Mouse (Mus musculus) embryo, embryonic 11 days (tissue): ENCODE measurements around the gene Ush1c.
"Not testable (repeated sequence)": the region's sequence is repeated elsewhere in the genome, so short reads cannot be mapped to it uniquely, and the experiment has no call there.

Source experiments
- DNase-seq: peaks from one replicate; pipeline ENCODE4 v3.0.0-alpha.2; 2015

Gene Ush1c

GRCm38 (mm10) chr7:46204046-46204471 lies 34.2 kb downstream of the Ush1c start:
- peak; percentile 64 for DNase-seq

GRCm38 (mm10) chr7:46201649-46202048 lies 36.7 kb downstream of the Ush1c start:
- DNase-seq = peak; percentile 74

DNA sequence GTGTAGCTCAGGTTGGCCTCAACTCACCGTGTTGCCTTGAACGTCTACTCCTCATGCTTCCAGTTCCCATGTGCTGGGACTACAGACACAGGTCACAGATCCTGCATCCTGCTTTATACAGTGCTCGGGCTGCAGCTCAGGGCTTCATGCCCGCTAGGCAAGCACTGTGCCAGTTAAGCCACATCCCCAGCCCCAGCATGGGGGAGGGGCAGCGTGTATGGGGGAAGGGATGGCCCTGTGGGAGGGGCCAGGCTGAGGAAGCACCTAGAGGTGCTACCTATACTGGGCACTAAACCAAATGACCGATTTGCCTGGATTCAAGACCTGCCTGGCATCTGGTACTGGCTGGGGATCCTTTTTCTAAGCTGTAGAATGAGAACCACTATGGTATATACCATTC lies 38.3 kb downstream of the Ush1c start:
- no peak for DNase-seq

- no peak for DNase-seq
These were observed 42.9 kb downstream of the Ush1c start for GRCm38 (mm10) chr7:46195356-46195755.

DNA sequence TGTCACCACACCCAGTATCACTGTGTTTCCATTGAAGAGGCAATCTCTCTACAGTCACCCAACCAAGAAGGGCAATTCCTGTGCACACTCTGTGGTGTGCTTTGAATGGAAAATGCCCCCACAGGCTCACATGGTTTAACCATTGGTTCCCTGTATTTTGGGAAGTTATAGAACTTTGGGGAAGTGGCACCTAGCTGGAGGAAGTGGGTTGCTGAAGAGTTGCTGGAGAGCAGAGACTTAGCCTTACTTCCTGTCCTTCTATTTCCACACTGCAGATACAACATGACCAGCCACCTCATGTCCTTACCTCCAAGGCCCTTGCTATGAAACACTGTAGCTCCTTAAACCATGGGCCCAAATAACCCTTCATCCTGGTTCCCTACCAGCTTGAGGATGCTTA lies 54.1 kb downstream of the Ush1c start:
- DNase-seq = no peak

GRCm38 (mm10) chr7:46181590-46181989 lies 56.7 kb downstream of the Ush1c start:
- DNase-seq = peak; percentile 71

- DNase-seq = peak; percentile 42
These were observed 58.6 kb downstream of the Ush1c start, which contains the start of gene Abcc8 for GRCm38 (mm10) chr7:46179431-46180275. Gene Abcc8, minus strand, starts transcription at chr7:46180033.

DNA sequence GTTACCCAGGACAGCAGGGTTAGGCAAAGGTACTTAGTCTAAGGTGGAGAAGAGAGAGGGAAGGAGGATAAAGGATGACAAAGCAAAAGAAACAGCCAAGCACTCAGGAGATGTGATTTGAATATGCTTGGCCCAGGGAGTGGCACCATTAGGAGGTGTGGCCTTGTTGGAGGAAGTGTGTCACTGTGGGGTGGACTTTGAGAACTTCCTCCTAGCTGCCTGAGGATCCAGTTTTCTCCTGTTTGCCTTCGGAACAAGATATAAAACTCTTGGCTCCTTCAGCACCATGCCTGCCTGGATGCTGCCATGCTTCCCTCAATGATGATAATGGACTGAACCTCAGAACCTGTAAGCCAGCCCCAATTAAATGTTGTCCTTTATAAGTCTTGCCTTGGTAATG lies 69.3 kb downstream of the Ush1c start:
- not testable (repeated sequence) for DNase-seq

DNA sequence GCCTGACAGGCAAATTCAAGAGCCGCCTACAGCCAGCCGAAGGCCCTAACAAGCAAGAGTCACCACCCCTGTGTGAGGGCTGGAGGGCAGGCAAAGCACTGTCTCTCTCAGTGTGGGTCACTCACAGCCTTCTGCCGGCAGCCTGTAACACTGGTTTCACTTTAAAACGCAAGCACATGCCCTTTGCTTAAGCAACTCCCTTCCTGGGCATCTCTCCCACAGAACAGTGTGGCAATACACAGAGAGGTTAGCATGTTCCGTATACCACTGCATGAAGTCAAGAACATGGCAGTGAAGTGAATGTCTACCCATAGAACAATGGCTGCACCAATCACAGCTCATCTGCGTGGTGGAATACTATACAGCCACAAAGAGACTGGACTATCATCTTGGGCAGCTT lies 69.9 kb downstream of the Ush1c start:
- DNase-seq = no peak

GRCm38 (mm10) chr7:46167901-46168300 lies 70.4 kb downstream of the Ush1c start:
- DNase-seq = no peak

GRCm38 (mm10) chr7:46165876-46166275 lies 72.4 kb downstream of the Ush1c start:
- DNase-seq = no peak

- DNase-seq = no peak
These were observed 75.6 kb downstream of the Ush1c start for GRCm38 (mm10) chr7:46162731-46163130.

DNA sequence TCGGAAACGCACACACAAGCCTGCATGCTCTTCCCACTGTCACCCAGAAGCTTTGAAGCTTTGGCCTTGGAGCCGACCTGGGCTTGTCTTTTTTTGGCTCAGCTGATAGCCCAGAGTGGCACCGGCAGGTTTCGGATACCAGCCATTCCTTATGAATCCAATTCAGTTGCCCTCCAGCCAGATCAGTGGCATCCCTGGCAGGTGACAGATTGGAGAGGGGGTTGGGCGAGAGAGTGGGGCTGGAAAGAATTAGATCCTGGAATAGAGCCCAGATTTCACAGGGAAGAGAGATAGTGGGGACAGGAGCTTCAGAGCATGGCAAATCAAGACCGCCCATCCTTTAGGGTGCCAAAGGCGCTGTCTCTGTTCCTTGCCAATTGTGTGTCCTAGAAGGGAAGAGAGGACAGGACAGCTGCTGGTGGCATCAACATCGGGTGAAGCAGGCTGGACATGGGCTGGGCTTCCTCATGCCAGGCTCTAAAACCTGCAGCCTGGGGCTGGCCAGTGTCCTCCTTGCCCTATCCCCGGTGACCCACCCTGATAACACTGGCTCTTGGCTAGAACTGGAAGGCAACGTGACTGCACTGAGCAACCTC lies 76.1 kb downstream of the Ush1c start:
- no peak for DNase-seq

DNA sequence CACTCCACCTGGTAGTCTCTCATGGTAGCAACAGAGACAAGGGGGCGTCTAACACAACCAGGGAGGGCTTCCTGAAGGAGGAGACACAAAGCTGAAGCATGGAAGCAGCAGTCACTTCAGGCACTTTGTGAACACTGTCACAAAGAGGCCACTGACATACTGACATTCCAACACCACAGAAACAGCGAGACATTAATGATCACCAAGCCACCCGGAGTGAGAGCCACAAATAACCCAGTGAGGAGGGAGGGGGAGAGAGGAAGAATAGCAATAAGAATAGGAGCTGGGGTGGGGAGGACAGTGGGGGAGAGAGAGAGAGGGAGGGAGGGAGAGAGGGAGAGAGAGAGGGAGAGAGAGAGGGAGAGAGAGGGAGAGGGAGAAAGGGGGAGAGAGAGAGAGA lies 76.7 kb downstream of the Ush1c start:
- no peak for DNase-seq

- DNase-seq = no peak
These were observed 80.6 kb downstream of the Ush1c start for GRCm38 (mm10) chr7:46157746-46158145.

DNA sequence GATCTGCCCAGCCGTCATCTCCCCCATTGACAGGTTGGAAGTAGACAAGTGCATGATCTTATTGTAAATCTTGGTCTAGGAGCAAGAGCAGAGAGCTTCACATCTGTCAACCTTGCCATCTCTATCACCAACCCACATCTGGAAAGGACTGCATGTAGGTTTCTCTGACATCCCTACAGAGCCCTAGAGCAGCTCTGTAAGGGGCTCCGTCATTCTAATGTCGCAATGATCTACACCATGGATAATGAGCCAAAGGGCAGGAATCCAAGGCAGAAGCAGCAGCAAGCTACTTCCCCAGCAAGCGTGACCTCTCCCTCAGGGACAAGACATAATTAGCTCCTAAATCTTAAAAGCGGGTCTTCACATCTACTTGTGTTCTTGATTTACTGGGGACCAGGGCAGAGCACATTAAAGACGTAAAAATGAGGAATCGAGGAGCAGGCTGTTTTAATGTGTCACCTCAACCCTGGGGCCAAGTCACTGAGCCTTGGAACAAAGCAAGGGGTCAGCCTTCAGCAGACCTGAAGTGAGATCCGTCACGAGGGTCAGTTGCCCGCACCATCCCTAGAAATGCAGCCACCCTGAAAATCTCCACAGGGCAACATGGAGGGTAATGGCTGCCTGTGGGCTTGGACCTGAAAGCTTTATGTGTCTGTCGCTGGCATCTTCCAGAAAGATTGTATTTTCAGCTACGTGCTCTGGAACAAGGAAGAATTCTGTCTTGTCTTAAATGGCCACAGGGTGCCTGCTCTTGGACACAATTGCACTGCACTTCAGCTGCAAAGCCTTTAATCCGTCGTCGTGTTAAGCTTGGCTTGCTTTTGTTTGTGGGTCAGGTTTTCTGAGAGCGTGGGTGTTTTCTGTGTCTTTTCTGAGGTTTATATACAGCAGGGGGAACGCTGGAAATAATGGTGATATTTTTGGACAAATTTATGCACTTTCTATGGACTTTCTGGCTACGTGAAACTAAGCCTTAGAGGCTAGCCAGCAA lies 83.5 kb downstream of the Ush1c start:
- peak; percentile 39 for DNase-seq

DNA sequence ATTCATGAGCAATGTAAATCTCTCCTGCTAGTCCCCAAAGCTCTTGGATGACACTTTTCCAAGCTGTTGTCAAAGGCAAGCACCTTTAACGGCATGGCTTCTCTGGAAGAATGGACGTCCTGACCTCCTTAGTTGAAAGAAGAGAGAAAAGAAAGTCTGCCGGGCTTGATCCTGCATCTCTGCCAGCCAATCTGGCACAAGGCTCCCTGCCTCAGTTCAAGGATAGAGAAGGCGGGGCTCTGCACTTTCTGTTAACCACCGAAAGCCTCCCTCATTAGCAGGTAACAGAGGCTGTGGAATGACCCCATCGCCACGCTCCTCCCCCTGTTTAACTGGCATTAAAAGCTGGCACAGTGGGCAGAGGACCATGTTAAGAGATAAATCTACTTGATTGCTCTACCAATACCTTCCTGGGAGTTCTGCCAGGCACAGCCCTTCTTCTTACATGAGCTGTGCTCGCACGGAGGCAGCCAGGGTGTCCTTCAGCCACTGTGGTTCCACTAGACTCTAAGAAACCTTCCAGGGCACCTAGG lies 85.4 kb downstream of the Ush1c start:
- DNase-seq = no peak

GRCm38 (mm10) chr7:46147417-46147816 lies 90.9 kb downstream of the Ush1c start:
- DNase-seq = no peak

- DNase-seq = no peak
These were observed 91.5 kb downstream of the Ush1c start for GRCm38 (mm10) chr7:46146675-46147308.
